Mouse (Mus musculus) left cerebral cortex, adult 18-20 months (tissue): ENCODE measurements around the gene Vmn2r89. TPM values are rescaled to one million over a fixed set of nuclear protein-coding genes. Genes with fewer than 3 reads are reported as not detected.
"Not testable (repeated sequence)": the region's sequence is repeated elsewhere in the genome, so short reads cannot be mapped to it uniquely, and the experiment has no call there.

Source experiments
- DNase-seq, 2 experiments: peaks; one replicate each; pipeline ENCODE4 v3.0.0; 2021 to 2022; ENCODE audit warnings: low spot score in 2 of 2, mixed read lengths in 1 of 2
- long read RNA-seq, 2 experiments: library from polyadenylated mRNA; stranded (forward); transcript quantifications; one replicate each; pipeline ENCODE4 v2.0.0; 2021
- total RNA-seq, 2 experiments: library from RNA; stranded (reverse); gene quantifications; 2 replicates each; pipeline ENCODE4 v1.2.3; 2021

Vmn2r89 gene
- total RNA-seq, result not detected
- long read RNA-seq, experiment 1, result 0 reads
- long read RNA-seq, experiment 2, result 0 reads

DNA sequence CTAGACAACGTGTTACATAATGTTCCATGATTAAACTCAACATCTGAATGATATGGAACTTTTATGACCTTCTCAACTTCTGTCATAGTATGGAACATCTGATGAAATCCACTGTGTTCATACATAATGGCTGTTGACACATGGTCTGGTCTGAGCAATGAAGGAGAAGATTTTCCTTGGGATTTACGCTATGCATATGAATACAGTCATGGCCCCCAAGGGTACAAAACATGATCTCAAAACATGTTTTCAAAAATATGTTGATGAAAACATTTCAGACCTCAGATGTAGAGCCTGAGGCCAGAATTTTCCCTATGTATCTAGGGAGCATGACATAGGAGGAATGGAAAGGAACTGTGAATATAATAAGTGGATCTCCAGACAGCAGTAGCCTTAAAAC lies at the start of gene Vmn2r89:
Vmn2r89 (plus strand) TSS at position 301 of the 400 bp plus-strand sequence.
- DNase-seq, result not testable (repeated sequence)

- DNase-seq, result no peak
Measured at GRCm38 (mm10) chr14:51410520-51410919, 41.1 kb upstream of the Vmn2r89 start, which contains the start of gene Vmn2r88. TSS of gene Vmn2r88 (plus strand) at chr14:51410820.

- DNase-seq, result no peak
Measured at GRCm38 (mm10) chr14:51423885-51424284, 27.8 kb upstream of the Vmn2r89 start.

- DNase-seq, result not testable (repeated sequence)
Measured at GRCm38 (mm10) chr14:51430138-51430537, 21.5 kb upstream of the Vmn2r89 start.

DNA sequence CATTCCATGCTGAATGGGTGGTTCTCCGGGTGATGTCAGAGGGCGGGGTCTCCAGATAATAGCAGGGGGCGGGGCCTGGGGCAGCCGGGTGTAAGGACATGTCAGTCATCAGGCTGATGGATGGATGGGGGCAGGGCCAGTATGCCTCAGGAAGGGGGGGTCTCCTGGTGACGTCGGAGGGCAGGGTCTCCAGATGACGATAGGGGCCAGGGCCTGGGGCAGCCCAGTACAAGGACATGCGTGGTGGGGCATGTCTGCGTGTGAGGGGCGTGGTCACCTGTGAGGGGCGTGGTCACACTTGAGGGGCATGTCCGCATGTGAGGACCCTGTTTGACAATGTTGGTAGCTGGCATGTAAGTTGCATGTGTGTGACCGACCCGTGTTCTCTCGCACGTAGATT lies 17.1 kb upstream of the Vmn2r89 start:
- no peak for DNase-seq

GRCm38 (mm10) chr14:51435020-51435419 lies 16.6 kb upstream of the Vmn2r89 start:
- DNase-seq, result no peak

DNA sequence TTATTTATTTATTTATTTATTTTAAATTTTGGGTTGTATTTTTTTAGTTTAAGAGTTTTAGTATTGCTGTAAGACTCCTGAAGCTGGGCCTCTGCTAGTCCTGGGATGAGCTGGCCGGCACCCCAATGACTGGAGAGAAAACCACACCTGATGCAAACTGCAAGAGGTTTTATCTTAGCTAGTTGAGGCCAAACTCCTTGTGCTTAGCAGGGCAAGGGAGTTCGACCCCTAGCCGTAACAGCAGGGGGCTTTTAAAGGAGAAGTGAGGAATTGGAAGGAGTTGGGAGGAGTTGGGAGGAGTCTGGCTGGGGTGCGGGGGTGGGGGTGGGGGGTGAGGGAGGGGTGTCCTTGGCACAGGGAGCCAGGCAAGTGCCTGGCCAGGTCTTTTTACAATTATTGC lies 12.7 kb upstream of the Vmn2r89 start:
- DNase-seq, result no peak

- not testable (repeated sequence) for DNase-seq
Measured at GRCm38 (mm10) chr14:51480278-51480677, 28.6 kb downstream of the Vmn2r89 start.

DNA sequence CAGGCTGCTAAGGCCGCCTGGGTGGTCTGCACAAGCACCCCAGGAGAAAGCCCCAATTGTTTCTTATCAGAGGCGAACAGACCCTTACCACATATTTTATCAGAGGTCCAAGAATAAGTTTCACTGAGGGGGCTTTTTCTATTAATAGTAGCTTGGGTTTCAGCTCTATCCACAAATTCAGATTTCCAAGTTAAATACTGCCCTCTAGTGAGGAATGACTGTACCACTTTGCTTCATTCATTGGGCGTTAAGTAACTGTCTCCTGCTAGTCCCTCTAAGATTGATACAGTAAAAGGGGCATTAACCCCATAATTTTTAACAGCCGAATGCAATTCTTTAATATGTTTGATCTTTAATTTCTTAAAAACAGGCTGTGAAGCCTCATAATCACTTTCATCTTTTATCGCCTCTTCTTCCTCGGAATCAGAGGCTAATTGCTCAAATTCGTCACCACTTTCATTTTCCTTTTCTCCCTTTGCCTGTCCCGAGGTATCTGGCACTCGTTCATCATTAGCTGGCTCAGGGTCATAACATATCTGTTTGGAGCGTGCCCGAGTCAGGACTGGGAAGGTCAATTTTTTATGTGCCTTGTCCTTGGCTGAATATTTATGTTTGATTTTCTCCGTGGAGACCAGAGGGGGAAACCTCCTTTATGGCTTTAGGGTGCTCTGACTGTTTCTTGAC lies 29.8 kb downstream of the Vmn2r89 start:
- DNase-seq, result not testable (repeated sequence)

DNA sequence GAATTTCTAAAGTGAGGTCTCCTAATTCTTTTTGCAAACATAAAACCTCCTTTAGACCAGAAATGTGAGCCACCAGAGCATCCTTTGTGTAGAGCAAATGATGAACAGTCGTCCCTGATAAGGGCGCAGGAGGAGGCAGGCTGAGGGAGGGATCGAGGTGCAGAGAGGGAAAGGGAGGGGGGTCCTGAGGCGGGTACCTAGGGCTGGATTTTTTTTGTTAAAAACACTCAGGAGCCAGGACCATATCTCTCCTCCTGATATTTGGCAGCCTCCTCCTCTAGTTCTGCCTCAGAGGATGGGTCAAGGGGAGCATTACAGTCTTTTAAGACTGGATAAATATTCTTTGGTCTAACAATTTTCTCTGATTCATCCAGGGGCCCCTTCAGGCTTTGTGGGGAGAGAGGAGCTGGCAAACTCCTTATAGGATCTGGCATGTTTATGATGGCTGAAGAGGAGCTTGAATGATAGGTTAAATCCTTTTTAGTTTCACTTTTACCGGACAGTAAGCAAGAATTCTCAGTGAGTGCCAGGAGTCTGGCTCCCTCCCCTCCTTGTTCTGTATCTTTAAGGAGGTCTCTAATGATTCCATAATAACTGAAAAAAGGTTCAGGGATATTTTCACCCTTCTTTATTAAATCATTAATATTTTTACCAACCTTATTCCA lies 30.5 kb downstream of the Vmn2r89 start:
- no peak for DNase-seq

DNA sequence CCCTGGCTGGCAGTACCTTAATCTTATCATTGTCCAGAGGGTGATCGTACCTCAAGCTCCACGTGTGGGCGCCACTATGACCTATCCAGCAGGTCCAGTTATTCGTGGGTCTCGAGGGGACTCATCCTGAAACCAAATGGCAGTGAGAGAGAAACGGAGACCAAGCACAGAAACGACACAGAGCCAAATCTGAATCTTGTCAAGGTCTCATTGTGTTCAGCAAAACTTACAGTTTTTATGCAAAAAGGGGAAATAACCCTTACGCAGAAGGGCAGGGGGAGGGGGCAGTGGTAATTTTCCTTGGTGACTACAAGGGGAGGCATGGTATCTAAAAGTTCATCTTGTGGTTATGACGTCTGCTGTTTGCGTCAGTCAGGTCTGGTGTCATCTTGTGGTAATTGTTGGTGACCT lies 31.3 kb downstream of the Vmn2r89 start:
- DNase-seq, result not testable (repeated sequence)

GRCm38 (mm10) chr14:51483671-51484070 lies 32.0 kb downstream of the Vmn2r89 start:
- DNase-seq, result no peak

- DNase-seq, result no peak
Measured at GRCm38 (mm10) chr14:51486111-51486510, 34.5 kb downstream of the Vmn2r89 start.

GRCm38 (mm10) chr14:51495781-51496180 lies 44.1 kb downstream of the Vmn2r89 start:
- no peak for DNase-seq

DNA sequence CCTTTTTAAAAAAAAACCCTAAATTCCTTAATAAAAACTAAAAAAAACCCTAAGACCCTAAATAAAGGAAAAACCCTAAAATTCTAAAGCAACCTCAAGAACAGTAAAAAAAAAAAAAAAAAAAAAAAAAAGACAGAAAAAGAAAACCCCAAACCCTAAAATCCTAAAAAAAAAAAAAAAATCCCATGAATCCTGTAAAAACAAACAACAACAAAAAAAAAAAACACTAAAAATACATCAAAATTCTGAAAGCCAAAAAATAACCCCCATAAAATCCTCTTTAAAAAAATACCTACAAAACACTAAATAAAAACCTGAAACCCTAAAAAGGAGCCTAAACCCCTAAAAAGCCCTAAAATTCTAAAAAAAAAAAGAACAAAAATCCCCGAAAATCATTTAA lies 45.3 kb downstream of the Vmn2r89 start:
- DNase-seq, result no peak

DNA sequence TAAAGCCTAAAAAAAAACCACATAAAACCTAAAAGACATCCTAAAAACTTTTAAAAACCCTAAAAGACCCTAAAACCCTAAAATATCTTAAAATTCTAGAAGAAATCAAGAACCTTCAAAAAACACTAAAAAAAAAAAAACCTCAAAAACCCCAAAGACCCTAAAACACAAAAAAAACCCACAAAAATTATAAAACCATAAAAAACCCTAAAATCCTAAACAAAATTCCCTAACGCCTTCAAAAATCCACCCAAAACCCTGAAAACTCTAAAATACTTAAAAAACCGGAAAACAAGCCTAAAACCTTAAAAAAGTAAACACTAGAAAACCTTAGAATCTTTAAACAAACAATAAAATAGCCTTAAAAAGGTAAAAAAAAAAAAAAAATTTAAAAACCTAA lies 46.3 kb downstream of the Vmn2r89 start:
- DNase-seq, result no peak

- no peak for DNase-seq
Measured at GRCm38 (mm10) chr14:51499707-51500275, 48.1 kb downstream of the Vmn2r89 start.

- DNase-seq, result no peak
Measured at GRCm38 (mm10) chr14:51500461-51500860, 48.8 kb downstream of the Vmn2r89 start.

- DNase-seq, result no peak
Measured at GRCm38 (mm10) chr14:51507416-51507815, 55.8 kb downstream of the Vmn2r89 start.
